Mouse (Mus musculus): Measurements from ENCODE around the gene Cilp. TPM values are rescaled to one million over a fixed set of nuclear protein-coding genes. Genes with fewer than 3 reads are reported as not detected.

Cilp gene
- polyA plus RNA-seq, 1 experiment from 2014 or later, result not detected

- H3K9ac ChIP-seq (ENCODE audit: low read length), result no peak overlapping the region
- no peaks in the 10 kb centered on the region for H3K9me3 ChIP-seq (ENCODE audit: control insufficient read depth, low read length)
- H3K4me3 ChIP-seq (ENCODE audit: control insufficient read depth in 1 of 2, insufficient read depth in 1 of 2, low read depth in 1 of 2, low read length in 2 of 2), result no peak overlapping the region
- H3K27ac ChIP-seq (replicated peaks in 1 of 2; ENCODE audit: control insufficient read depth in 1 of 2, insufficient read depth in 1 of 2, low read depth in 2 of 2, low read length in 2 of 2), result no peak overlapping the region
- no peak for ATAC-seq (ENCODE audit: insufficient number of reproducible peaks, insufficient read depth, low FRiP score, low read depth)
- no peak overlapping the region for H3K4me2 ChIP-seq (ENCODE audit: low read length)
- no peaks in the 10 kb centered on the region for H3K36me3 ChIP-seq (ENCODE audit: control insufficient read depth, insufficient read depth, low read length)
- 85% methylated on average over 5 of the region's 5 CpGs for WGBS
- H3K4me1 ChIP-seq (ENCODE audit: control insufficient read depth in 2 of 2, insufficient read depth in 2 of 2, low read length in 2 of 2), result peaks cover 0 to 4% of the 10 kb centered on the region in 2 experiments; a peak in 2 of 4 replicates
- no peaks in the 10 kb centered on the region for H3K27me3 ChIP-seq (ENCODE audit: control insufficient read depth, insufficient read depth, low read length)
Observed at GRCm38 (mm10) chr9:65248377-65248690, 16.6 kb upstream of the Cilp start.

GRCm38 (mm10) chr9:65252026-65252425 lies 13.0 kb upstream of the Cilp start:
- Histone ChIP-seq H3K9ac (ENCODE audit: low read length) (no peak overlapping the region), H3K27me3 (ENCODE audit: control insufficient read depth, insufficient read depth, low read length) (no peaks in the 10 kb centered on the region), H3K36me3 (ENCODE audit: control insufficient read depth, insufficient read depth, low read length) (no peaks in the 10 kb centered on the region), H3K27ac (replicated peaks in 1 of 2; ENCODE audit: control insufficient read depth in 1 of 2, insufficient read depth in 1 of 2, low read depth in 2 of 2, low read length in 2 of 2) (no peak overlapping the region), H3K9me3 (ENCODE audit: control insufficient read depth, low read length) (no peaks in the 10 kb centered on the region), H3K4me1 (ENCODE audit: control insufficient read depth in 2 of 2, insufficient read depth in 2 of 2, low read length in 2 of 2) (peaks cover 0 to 4% of the 10 kb centered on the region in 2 experiments; a peak in 2 of 4 replicates), H3K4me2 (ENCODE audit: low read length) (no peak overlapping the region), H3K4me3 (ENCODE audit: control insufficient read depth in 1 of 2, insufficient read depth in 1 of 2, low read depth in 1 of 2, low read length in 2 of 2) (no peak overlapping the region)
- no peak for ATAC-seq (ENCODE audit: insufficient number of reproducible peaks, insufficient read depth, low FRiP score, low read depth)
- WGBS, result 51% methylated on average over 3 of the region's 3 CpGs

- H3K27ac ChIP-seq (replicated peaks in 1 of 2; ENCODE audit: control insufficient read depth in 1 of 2, insufficient read depth in 1 of 2, low read depth in 2 of 2, low read length in 2 of 2), result no peak overlapping the region
- no peak for ATAC-seq (ENCODE audit: insufficient number of reproducible peaks, insufficient read depth, low FRiP score, low read depth)
- H3K36me3 ChIP-seq (ENCODE audit: control insufficient read depth, insufficient read depth, low read length), result no peaks in the 10 kb centered on the region
- no peak overlapping the region for H3K9ac ChIP-seq (ENCODE audit: low read length)
- H3K4me2 ChIP-seq (ENCODE audit: low read length), result no peak overlapping the region
- H3K27me3 ChIP-seq (ENCODE audit: control insufficient read depth, insufficient read depth, low read length), result no peaks in the 10 kb centered on the region
- H3K4me1 ChIP-seq (ENCODE audit: control insufficient read depth in 2 of 2, insufficient read depth in 2 of 2, low read length in 2 of 2), result no peaks in the 10 kb centered on the region
- no peak overlapping the region for H3K4me3 ChIP-seq (ENCODE audit: control insufficient read depth in 1 of 2, insufficient read depth in 1 of 2, low read depth in 1 of 2, low read length in 2 of 2)
- H3K9me3 ChIP-seq (ENCODE audit: control insufficient read depth, low read length), result no peaks in the 10 kb centered on the region
- 72% methylated on average over 11 of the region's 11 CpGs for WGBS
Observed at GRCm38 (mm10) chr9:65255906-65256600, 8.9 kb upstream of the Cilp start.

GRCm38 (mm10) chr9:65257218-65257910 lies 7.6 kb upstream of the Cilp start:
- no peak for ATAC-seq (ENCODE audit: insufficient number of reproducible peaks, insufficient read depth, low FRiP score, low read depth)
- no peaks in the 10 kb centered on the region for H3K27me3 ChIP-seq (ENCODE audit: control insufficient read depth, insufficient read depth, low read length)
- no peak overlapping the region for H3K4me2 ChIP-seq (ENCODE audit: low read length)
- H3K9ac ChIP-seq (ENCODE audit: low read length), result no peak overlapping the region
- no peaks in the 10 kb centered on the region for H3K4me1 ChIP-seq (ENCODE audit: control insufficient read depth in 2 of 2, insufficient read depth in 2 of 2, low read length in 2 of 2)
- no peaks in the 10 kb centered on the region for H3K36me3 ChIP-seq (ENCODE audit: control insufficient read depth, insufficient read depth, low read length)
- H3K9me3 ChIP-seq (ENCODE audit: control insufficient read depth, low read length), result no peaks in the 10 kb centered on the region
- no peak overlapping the region for H3K27ac ChIP-seq (replicated peaks in 1 of 2; ENCODE audit: control insufficient read depth in 1 of 2, insufficient read depth in 1 of 2, low read depth in 2 of 2, low read length in 2 of 2)
- WGBS, result 71% methylated on average over 9 of the region's 9 CpGs
- no peak overlapping the region for H3K4me3 ChIP-seq (ENCODE audit: control insufficient read depth in 1 of 2, insufficient read depth in 1 of 2, low read depth in 1 of 2, low read length in 2 of 2)

GRCm38 (mm10) chr9:65259366-65259765 lies 5.6 kb upstream of the Cilp start:
- no peaks in the 10 kb centered on the region for H3K9me3 ChIP-seq (ENCODE audit: control insufficient read depth, low read length)
- no peak overlapping the region for H3K27ac ChIP-seq (replicated peaks in 1 of 2; ENCODE audit: control insufficient read depth in 1 of 2, insufficient read depth in 1 of 2, low read depth in 2 of 2, low read length in 2 of 2)
- no peak for ATAC-seq (ENCODE audit: insufficient number of reproducible peaks, insufficient read depth, low FRiP score, low read depth)
- no peak overlapping the region for H3K9ac ChIP-seq (ENCODE audit: low read length)
- H3K4me3 ChIP-seq (ENCODE audit: control insufficient read depth in 1 of 2, insufficient read depth in 1 of 2, low read depth in 1 of 2, low read length in 2 of 2), result no peak overlapping the region
- H3K4me1 ChIP-seq (ENCODE audit: control insufficient read depth in 2 of 2, insufficient read depth in 2 of 2, low read length in 2 of 2), result no peaks in the 10 kb centered on the region
- no peak overlapping the region for H3K4me2 ChIP-seq (ENCODE audit: low read length)
- 70% methylated on average over 7 of the region's 7 CpGs for WGBS
- no peaks in the 10 kb centered on the region for H3K36me3 ChIP-seq (ENCODE audit: control insufficient read depth, insufficient read depth, low read length)
- no peaks in the 10 kb centered on the region for H3K27me3 ChIP-seq (ENCODE audit: control insufficient read depth, insufficient read depth, low read length)

- Histone ChIP-seq H3K36me3 (ENCODE audit: control insufficient read depth, insufficient read depth, low read length) (no peaks in the 10 kb centered on the region), H3K9ac (ENCODE audit: low read length) (no peak overlapping the region), H3K4me1 (ENCODE audit: control insufficient read depth in 2 of 2, insufficient read depth in 2 of 2, low read length in 2 of 2) (no peaks in the 10 kb centered on the region), H3K4me3 (ENCODE audit: control insufficient read depth in 1 of 2, insufficient read depth in 1 of 2, low read depth in 1 of 2, low read length in 2 of 2) (no peak overlapping the region), H3K27me3 (ENCODE audit: control insufficient read depth, insufficient read depth, low read length) (no peaks in the 10 kb centered on the region), H3K27ac (replicated peaks in 1 of 2; ENCODE audit: control insufficient read depth in 1 of 2, insufficient read depth in 1 of 2, low read depth in 2 of 2, low read length in 2 of 2) (no peak overlapping the region), H3K4me2 (ENCODE audit: low read length) (no peak overlapping the region), H3K9me3 (ENCODE audit: control insufficient read depth, low read length) (no peaks in the 10 kb centered on the region)
- no peak for ATAC-seq (ENCODE audit: insufficient number of reproducible peaks, insufficient read depth, low FRiP score, low read depth)
- 65% methylated on average over 2 of the region's 2 CpGs for WGBS
Observed at GRCm38 (mm10) chr9:65261591-65262230, 3.3 kb upstream of the Cilp start.

GRCm38 (mm10) chr9:65262641-65263120 lies 2.3 kb upstream of the Cilp start:
- no peaks in the 10 kb centered on the region for H3K36me3 ChIP-seq (ENCODE audit: control insufficient read depth, insufficient read depth, low read length)
- H3K4me2 ChIP-seq (ENCODE audit: low read length), result no peak overlapping the region
- ATAC-seq (ENCODE audit: insufficient number of reproducible peaks, insufficient read depth, low FRiP score, low read depth), result no peak
- H3K4me1 ChIP-seq (ENCODE audit: control insufficient read depth in 2 of 2, insufficient read depth in 2 of 2, low read length in 2 of 2), result no peaks in the 10 kb centered on the region
- no peaks in the 10 kb centered on the region for H3K27me3 ChIP-seq (ENCODE audit: control insufficient read depth, insufficient read depth, low read length)
- no peak overlapping the region for H3K4me3 ChIP-seq (ENCODE audit: control insufficient read depth in 1 of 2, insufficient read depth in 1 of 2, low read depth in 1 of 2, low read length in 2 of 2)
- no peaks in the 10 kb centered on the region for H3K9me3 ChIP-seq (ENCODE audit: control insufficient read depth, low read length)
- no peak overlapping the region for H3K9ac ChIP-seq (ENCODE audit: low read length)
- 86% methylated on average over 3 of the region's 3 CpGs for WGBS
- H3K27ac ChIP-seq (replicated peaks in 1 of 2; ENCODE audit: control insufficient read depth in 1 of 2, insufficient read depth in 1 of 2, low read depth in 2 of 2, low read length in 2 of 2), result no peak overlapping the region
